Mouse (Mus musculus) forebrain, embryonic 10.5 days (tissue): ENCODE results near the gene Map3k13. TPM values are rescaled to one million over a fixed set of nuclear protein-coding genes. Genes with fewer than 3 reads are reported as not detected.

ENCODE experiments used
- DNase-seq: peaks from one replicate; pipeline ENCODE4 v3.0.0-alpha.2; 2017; ENCODE audit warnings: low spot score; ENCODE audit errors: extremely low spot score
- H3K27ac ChIP-seq: fragments of 300-500 bp; sonication (generic); 2 replicates; pipeline ENCODE4 v1.5.1; 2016; ENCODE audit warnings: mild to moderate bottlenecking
- H3K27me3 ChIP-seq: fragments of 300-500 bp; sonication (generic); 2 replicates; pipeline ENCODE4 v1.6.1; 2016; ENCODE audit warnings: mild to moderate bottlenecking; ENCODE audit not compliant: poor library complexity, severe bottlenecking
- H3K36me3 ChIP-seq: fragments of 300-500 bp; sonication (generic); replicated peaks from 2 replicates; pipeline ENCODE4 v1.6.1; 2016; ENCODE audit warnings: mild to moderate bottlenecking, moderate library complexity
- H3K4me1 ChIP-seq: fragments of 300-500 bp; sonication (generic); 2 replicates; pipeline ENCODE4 v1.6.1; 2016
- H3K4me3 ChIP-seq: fragments of 300-500 bp; sonication (generic); 2 replicates; pipeline ENCODE4 v1.5.1; 2016; ENCODE audit warnings: mild to moderate bottlenecking, moderate library complexity
- H3K9me3 ChIP-seq: fragments of 300-500 bp; sonication (generic); 2 replicates; pipeline ENCODE4 v1.6.1; 2016; ENCODE audit warnings: mild to moderate bottlenecking, moderate library complexity
- WGBS: fragments of 180-500 bp; shearing (Covaris S2); methylation state at CpG from one replicate; pipeline ENCODE4 v1.1.7; 2016; 5-methylcytosine and 5-hydroxymethylcytosine counted together
- polyA plus RNA-seq: library from polyadenylated mRNA; unstranded; fragments of >200 nt; fragmentation: Nextera tagmentation; extraction: Ambion mirVana; gene quantifications from 2 replicates; pipeline ENCODE4 v1.2.1, GENCODE M21; 2016

The Map3k13 gene
- polyA plus RNA-seq, 1 experiment from 2014 or later, result 1.7 TPM

- peaks cover 16% of the 10 kb centered on the region for H3K4me1 ChIP-seq
- H3K4me3 ChIP-seq, result no peak overlapping the region
- H3K36me3 ChIP-seq, result no peaks in the 10 kb centered on the region
- H3K27ac ChIP-seq, result no peak overlapping the region
- H3K27me3 ChIP-seq, result peaks cover 15% of the 10 kb centered on the region
- no peak for DNase-seq
- 63% methylated on average over 4 of the region's 4 CpGs for WGBS
- no peaks in the 10 kb centered on the region; the same call in 1 of the 2 replicates for H3K9me3 ChIP-seq
These were observed 177.3 kb downstream of the Map3k13 start for GRCm38 (mm10) chr16:21971446-21971845.

GRCm38 (mm10) chr16:21976203-21976602 is 182.1 kb downstream of the Map3k13 start:
- Histone ChIP-seq H3K9me3 (no peaks in the 10 kb centered on the region), H3K27me3 (peaks cover 21% of the 10 kb centered on the region), H3K4me3 (peak overlapping the region; percentile 30), H3K27ac (no peak overlapping the region; the same call in 1 of the 2 replicates), H3K4me1 (peaks cover 17% of the 10 kb centered on the region), H3K36me3 (no peaks in the 10 kb centered on the region)
- WGBS, result 1% methylated on average over 16 of the region's 16 CpGs
- no peak for DNase-seq

- H3K27me3 ChIP-seq, result peaks cover 21% of the 10 kb centered on the region
- WGBS, result 81% methylated on average over 5 of the region's 5 CpGs
These were observed 183.2 kb downstream of the Map3k13 start for GRCm38 (mm10) chr16:21977347-21977746.

More at GRCm38 (mm10) chr16:21977347-21977746, 183.2 kb downstream of the Map3k13 start:
- Histone ChIP-seq H3K4me1 (peaks cover 9% of the 10 kb centered on the region), H3K4me3 (no peak overlapping the region), H3K27ac (no peak overlapping the region), H3K36me3 (no peaks in the 10 kb centered on the region), H3K9me3 (no peaks in the 10 kb centered on the region)
- DNase-seq, result no peak

Other genes starting within 250 kb of the Map3k13 start
- gene 2510009E07Rik, start 99.7 kb upstream of the Map3k13 start, polyA plus RNA-seq, result 29.2 and 31.9 TPM in 2 replicates
- 1.7 and 1.9 TPM in 2 replicates for gene Ehhadh, start 6.5 kb upstream of the Map3k13 start, polyA plus RNA-seq
- 33.8 and 36.9 TPM in 2 replicates for gene Tmem41a, start 153.2 kb downstream of the Map3k13 start, polyA plus RNA-seq
- gene Liph, start 201.3 kb downstream of the Map3k13 start, polyA plus RNA-seq, result 0.19 and 0.25 TPM in 2 replicates
- gene Senp2, start 215.1 kb downstream of the Map3k13 start, polyA plus RNA-seq, result 70.5 and 72.1 TPM in 2 replicates